Mouse (Mus musculus): ENCODE results near the gene Actl7b.

DNA sequence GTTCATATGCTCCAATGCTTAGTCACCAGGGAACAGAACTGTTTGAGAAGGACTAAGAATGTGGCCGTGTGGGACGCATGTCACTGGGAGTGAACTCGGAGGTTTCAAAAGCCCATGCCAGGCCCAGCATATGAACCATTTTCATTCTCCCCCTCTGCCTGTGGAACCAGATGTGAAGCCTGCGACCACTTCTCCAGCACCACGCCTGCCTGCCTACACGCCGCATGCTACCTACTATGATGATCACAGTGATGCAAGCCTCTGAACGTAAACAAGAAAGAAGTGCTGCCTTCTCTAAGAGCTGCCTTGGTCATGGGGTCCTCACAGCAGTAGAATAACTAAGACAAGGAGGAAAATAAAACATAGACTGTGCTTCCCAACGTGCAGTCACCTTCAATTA is 6.2 kb upstream of the Actl7b start:
- TF ChIP-seq CTCF (conservative IDR thresholded peaks at IDR 0.05; ENCODE audit: insufficient read depth, insufficient read length, low read depth, low read length) (no peak), POLR2A (IDR thresholded peaks at IDR 0.05; ENCODE audit: low read depth, low read length) (no peak)
